Mouse (Mus musculus) kidney, adult 2 months (tissue): ENCODE measurements around the gene Fam3a.

ENCODE experiments used
- CTCF ChIP-seq: fragments of 200-500 bp; conservative IDR thresholded peaks from 2 replicates; pipeline ENCODE4 v1.5.1; 2011; ENCODE audit warnings: low read depth, mild to moderate bottlenecking, control low read depth, low read length, moderate library complexity, mixed read lengths; ENCODE audit not compliant: insufficient read depth, insufficient read length
- POLR2A ChIP-seq: fragments of 200-500 bp; IDR thresholded peaks from one replicate; pipeline ENCODE4 v1.6.1; 2011; ENCODE audit warnings: low read depth, low read length, control low read depth

DNA sequence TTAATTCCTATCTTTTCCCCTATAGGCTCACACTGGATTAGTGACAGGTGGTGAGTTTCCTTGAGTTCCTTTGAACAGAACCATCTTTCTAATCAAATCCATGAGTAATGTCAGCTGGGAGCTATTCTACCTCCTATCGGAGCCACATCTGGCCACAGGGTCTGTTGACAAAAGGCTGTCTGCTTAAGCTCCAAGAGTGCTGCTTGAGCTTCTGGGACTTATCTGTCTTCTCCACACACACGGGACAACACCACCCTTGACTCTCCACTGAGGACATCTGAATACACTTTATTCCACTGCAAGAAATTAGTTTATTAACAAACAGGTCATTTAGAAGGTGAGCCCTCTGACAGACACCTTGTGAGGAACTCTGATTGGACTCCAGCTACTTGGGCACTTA, 8.6 kb downstream of the Fam3a start:
- no peak for TF ChIP-seq CTCF
- no peak for TF ChIP-seq POLR2A
